Mouse (Mus musculus) C2C12 (cell line): Measurements from ENCODE around the gene Arrb2. TPM values are rescaled to one million over a fixed set of nuclear protein-coding genes. Genes with fewer than 3 reads are reported as not detected.
A peak's percentile ranks its signal among the peaks of the same experiment; 100 is the strongest.

Source experiments
- H3K27me3 ChIP-seq: one replicate; pipeline ENCODE4 v1.6.1; 2011; ENCODE audit not compliant: control insufficient read depth, insufficient read depth, insufficient read length
- H3K36me3 ChIP-seq: one replicate; pipeline ENCODE4 v1.6.1; 2011; ENCODE audit not compliant: control insufficient read depth, insufficient read depth
- H3K4me3 ChIP-seq: one replicate; pipeline ENCODE4 v1.5.1; 2011; ENCODE audit warnings: mild to moderate bottlenecking, control low read depth; ENCODE audit not compliant: poor library complexity, insufficient read depth, severe bottlenecking
- H3K79me2 ChIP-seq: one replicate; pipeline ENCODE4 v1.6.1; 2011; ENCODE audit not compliant: control insufficient read depth, insufficient read depth
- H3K79me3 ChIP-seq: one replicate; pipeline ENCODE4 v1.6.1; 2011; ENCODE audit warnings: low read depth, control low read depth
- H3ac ChIP-seq: one replicate; pipeline ENCODE3; 2011; ENCODE audit warnings: low read depth; ENCODE audit not compliant: control insufficient read depth, insufficient read length
- CEBPB ChIP-seq: IDR thresholded peaks from one replicate; pipeline ENCODE4 v1.6.1; 2011; ENCODE audit warnings: low read depth, mild to moderate bottlenecking, control low read depth, moderate library complexity
- CTCF ChIP-seq: IDR thresholded peaks from one replicate; pipeline ENCODE4 v1.5.1; 2011; ENCODE audit not compliant: control insufficient read depth, insufficient read depth, insufficient read length
- FOSL1 ChIP-seq: IDR thresholded peaks from one replicate; pipeline ENCODE4 v1.8.0; 2011; ENCODE audit warnings: mild to moderate bottlenecking, low read length; ENCODE audit not compliant: poor library complexity, insufficient read depth, severe bottlenecking
- MAX ChIP-seq: IDR thresholded peaks from one replicate; pipeline ENCODE4 v1.6.1; 2011; ENCODE audit warnings: mild to moderate bottlenecking, control low read depth
- MYOD1 ChIP-seq: IDR thresholded peaks from one replicate; pipeline ENCODE4 v1.6.1; 2011; ENCODE audit warnings: low read depth; ENCODE audit not compliant: control insufficient read depth, insufficient read length
- MYOG ChIP-seq: IDR thresholded peaks from one replicate; pipeline ENCODE4 v1.6.1; 2011; ENCODE audit not compliant: control insufficient read depth, insufficient read length; ENCODE audit errors: extremely low read depth
- USF1 ChIP-seq: IDR thresholded peaks from one replicate; pipeline ENCODE4 v1.6.1; 2011; ENCODE audit warnings: low read depth, mild to moderate bottlenecking, control low read depth, moderate library complexity
- long read RNA-seq, 2 experiments: library from polyadenylated mRNA; unstranded; transcript quantifications; one replicate each; pipeline ENCODE4 v2.0.0; 2019 to 2020
- polyA plus RNA-seq: library from polyadenylated mRNA; unstranded; fragments of >200 nt; fragmentation: generic; extraction: Trizol; gene quantifications from one replicate; pipeline ENCODE4 v1.2.1, GENCODE M21; 2012; ENCODE audit warnings: missing spikeins

The Arrb2 gene
- 27.6 TPM for polyA plus RNA-seq
- long read RNA-seq, experiment 1, partial matches to known transcripts: 0 of 6 reads
- long read RNA-seq, experiment 1, other reads (novel, unspliced or antisense): 2 of 6 reads
- long read RNA-seq, experiment 2, transcript Arrb2-204 (15 exons, 1,848 nt): major isoform, 10 of 20 reads
- long read RNA-seq, experiment 2, partial matches to known transcripts: 1 of 20 reads
- long read RNA-seq, experiment 2, other reads (novel, unspliced or antisense): 5 of 20 reads

GRCm38 (mm10) chr11:70432048-70432894 is at the start of gene Arrb2:
Arrb2 (plus strand) TSS chr11:70432635.
- H3ac ChIP-seq: peak within 1 kb of the TSS; percentile 69
- TF ChIP-seq MAX: peak; percentile 92
- no peak for TF ChIP-seq CEBPB
- peak; percentile 62 for TF ChIP-seq USF1
- peak; percentile 36 for TF ChIP-seq CTCF
- no peak for TF ChIP-seq FOSL1
- no peak for TF ChIP-seq MYOG
- no peak for TF ChIP-seq MYOD1
- H3K4me3 ChIP-seq: peak within 1 kb of the TSS; percentile 79
- H3K79me2 ChIP-seq: peaks cover 24% of the 10 kb centered on the region
- H3K79me3 ChIP-seq: peaks cover 13% of the 10 kb centered on the region
- H3K36me3 ChIP-seq: peaks cover 18% of the 10 kb centered on the region
- H3K27me3 ChIP-seq: no peaks in the 10 kb centered on the region

GRCm38 (mm10) chr11:70384136-70384535 is 48.3 kb upstream of the Arrb2 start:
- no peak overlapping the region for H3ac ChIP-seq
- H3K79me3 ChIP-seq: no peaks in the 10 kb centered on the region
- no peaks in the 10 kb centered on the region for H3K79me2 ChIP-seq
- peaks cover 9% of the 10 kb centered on the region for H3K36me3 ChIP-seq
- TF ChIP-seq CTCF (no peak), USF1 (no peak), FOSL1 (no peak)
- no peaks in the 10 kb centered on the region for H3K27me3 ChIP-seq
- no peak overlapping the region for H3K4me3 ChIP-seq

GRCm38 (mm10) chr11:70387436-70387835 is 45.0 kb upstream of the Arrb2 start:
- H3K79me3 ChIP-seq: no peaks in the 10 kb centered on the region
- no peaks in the 10 kb centered on the region for H3K79me2 ChIP-seq
- no peak overlapping the region for H3ac ChIP-seq
- H3K4me3 ChIP-seq: no peak overlapping the region
- peaks cover 25% of the 10 kb centered on the region for H3K36me3 ChIP-seq
- TF ChIP-seq MAX (no peak), USF1 (no peak), CEBPB (no peak), FOSL1 (no peak), MYOG (no peak), MYOD1 (no peak), CTCF (no peak)
- no peaks in the 10 kb centered on the region for H3K27me3 ChIP-seq

- no peaks in the 10 kb centered on the region for H3K79me2 ChIP-seq
- no peak overlapping the region for H3K4me3 ChIP-seq
- no peaks in the 10 kb centered on the region for H3K79me3 ChIP-seq
- peaks cover 43% of the 10 kb centered on the region for H3K36me3 ChIP-seq
- no peaks in the 10 kb centered on the region for H3K27me3 ChIP-seq
- TF ChIP-seq CEBPB: no peak
- no peak for TF ChIP-seq USF1
- TF ChIP-seq MYOG: no peak
- TF ChIP-seq CTCF: no peak
- no peak for TF ChIP-seq MAX
- TF ChIP-seq FOSL1: no peak
- no peak for TF ChIP-seq MYOD1
- H3ac ChIP-seq: no peak overlapping the region
Observed at GRCm38 (mm10) chr11:70389421-70389820, 43.0 kb upstream of the Arrb2 start.

- Histone ChIP-seq H3K36me3 (peaks cover 78% of the 10 kb centered on the region), H3K27me3 (no peaks in the 10 kb centered on the region), H3K79me2 (peaks cover 69% of the 10 kb centered on the region), H3K4me3 (no peak overlapping the region), H3K79me3 (peaks cover 44% of the 10 kb centered on the region), H3ac (no peak overlapping the region)
- TF ChIP-seq CEBPB: no peak
- no peak for TF ChIP-seq CTCF
- no peak for TF ChIP-seq MYOG
- no peak for TF ChIP-seq USF1
- no peak for TF ChIP-seq FOSL1
- no peak for TF ChIP-seq MYOD1
Observed at GRCm38 (mm10) chr11:70403598-70403997, 28.8 kb upstream of the Arrb2 start.
